Mouse (Mus musculus): ENCODE data around the gene Safb2. TPM values are rescaled to one million over a fixed set of nuclear protein-coding genes. Genes with fewer than 3 reads are reported as not detected.

Gene Safb2
- polyA plus RNA-seq, 1 experiment from 2014 or later, result 59.9 TPM

DNA sequence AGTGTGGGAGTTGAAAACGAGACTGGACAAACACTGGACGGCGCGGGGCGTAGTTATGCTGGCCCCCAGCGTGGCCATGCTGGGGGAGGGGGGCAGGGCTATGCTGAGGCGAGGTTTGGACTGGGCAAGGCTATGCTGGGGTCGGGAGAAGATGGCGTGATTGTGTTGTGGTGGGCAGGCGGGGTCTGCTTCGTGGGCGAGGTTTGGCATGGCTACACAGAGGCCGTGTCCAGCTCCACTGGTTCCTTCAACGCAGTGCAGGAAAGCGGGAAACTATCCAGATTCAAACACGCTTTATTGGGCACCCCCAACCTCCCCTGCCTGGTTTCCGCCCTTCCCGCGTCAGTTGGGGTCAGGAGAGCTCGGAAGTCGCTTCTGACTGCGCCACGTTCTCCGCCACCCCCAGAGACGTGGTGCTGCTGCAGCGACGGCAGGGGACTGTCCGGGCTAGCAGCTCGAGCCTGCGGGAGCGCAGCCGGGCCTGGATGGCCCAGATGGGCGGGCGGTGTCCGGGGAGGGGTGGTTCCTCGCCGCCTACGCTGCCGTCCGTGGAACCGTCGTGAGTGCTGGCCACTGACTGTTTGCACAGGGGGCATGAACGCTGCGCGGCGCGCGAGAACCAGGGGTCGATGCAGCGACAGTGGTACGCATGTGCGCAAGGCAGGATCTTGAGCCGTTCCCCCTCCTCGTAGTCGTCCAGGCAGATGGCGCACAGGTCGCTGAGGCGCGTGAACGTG, 73.2 kb downstream of the Safb2 start:
- DNase-seq (ENCODE audit: low spot score) (peak; percentile 60), ATAC-seq (replicated peaks; ENCODE audit: low FRiP score, low TSS enrichment, low read depth) (no peak)
- WGBS, result 8% methylated on average over 58 of the region's 60 CpGs
- H3K9me3 ChIP-seq (ENCODE audit: control insufficient read depth, low read length), result no peaks in the 10 kb centered on the region
- no peaks in the 10 kb centered on the region for H3K36me3 ChIP-seq (ENCODE audit: control insufficient read depth, insufficient read depth, low read length)
- 0 out of 2 replicates have a peak overlapping the region, but pooled peaks have one; percentile 20 for H3K9ac ChIP-seq (ENCODE audit: low read length)
- H3K4me2 ChIP-seq (ENCODE audit: low read length), result peak overlapping the region; percentile 40
- H3K27ac ChIP-seq (ENCODE audit: low read depth), result no peak overlapping the region
- H3K4me3 ChIP-seq (ENCODE audit: low read depth, low read length), result peak overlapping the region; percentile 24
- peaks cover 65% of the 10 kb centered on the region for H3K27me3 ChIP-seq (replicated peaks; ENCODE audit: control insufficient read depth, insufficient read depth, low read length)
- peaks cover 10% of the 10 kb centered on the region; the same call in 1 of the 2 replicates for H3K4me1 ChIP-seq (replicated peaks; ENCODE audit: control insufficient read depth, insufficient read depth, low read length)

Other genes starting within 250 kb of the Safb2 start
- 94.4 and 99.6 TPM in 2 replicates for gene Ptprs, start 108.1 kb downstream of the Safb2 start, polyA plus RNA-seq (2014; fragmentation: Nextera tagmentation; extraction: Ambion mirVana)
- not detected in 2 replicates for gene Znrf4, start 72.2 kb downstream of the Safb2 start, polyA plus RNA-seq (2014; fragmentation: Nextera tagmentation; extraction: Ambion mirVana)
- gene Gm20219, start 30.2 kb downstream of the Safb2 start, polyA plus RNA-seq (2014; fragmentation: Nextera tagmentation; extraction: Ambion mirVana), result 2.2 and 2.8 TPM in 2 replicates
- gene Safb, start 240 bp upstream of the Safb2 start, polyA plus RNA-seq (2014; fragmentation: Nextera tagmentation; extraction: Ambion mirVana), result 73.3 and 81.8 TPM in 2 replicates
- gene 2410015M20Rik, start 25.2 kb upstream of the Safb2 start, polyA plus RNA-seq (2014; fragmentation: Nextera tagmentation; extraction: Ambion mirVana), result 273 and 284 TPM in 2 replicates
- 2,427 and 2,673 TPM in 2 replicates for gene Rpl36, start 28.8 kb upstream of the Safb2 start, polyA plus RNA-seq (2014; fragmentation: Nextera tagmentation; extraction: Ambion mirVana)
- 64.5 and 71.2 TPM in 2 replicates for gene Lonp1, start 42.3 kb upstream of the Safb2 start, polyA plus RNA-seq (2014; fragmentation: Nextera tagmentation; extraction: Ambion mirVana)
- 0.93 and 1.1 TPM in 2 replicates for gene Catsperd, start 43.6 kb upstream of the Safb2 start, polyA plus RNA-seq (2014; fragmentation: Nextera tagmentation; extraction: Ambion mirVana)
- 89.6 and 96.7 TPM in 2 replicates for gene Ranbp3, start 88.7 kb upstream of the Safb2 start, polyA plus RNA-seq (2014; fragmentation: Nextera tagmentation; extraction: Ambion mirVana)
- gene Ndufa11, start 133.2 kb upstream of the Safb2 start, polyA plus RNA-seq (2014; fragmentation: Nextera tagmentation; extraction: Ambion mirVana), result 494 and 522 TPM in 2 replicates
- 21.2 and 21.3 TPM in 2 replicates for gene Vmac, start 133.4 kb upstream of the Safb2 start, polyA plus RNA-seq (2014; fragmentation: Nextera tagmentation; extraction: Ambion mirVana)
- gene Nrtn, start 172.9 kb upstream of the Safb2 start, polyA plus RNA-seq (2014; fragmentation: Nextera tagmentation; extraction: Ambion mirVana), result 13.5 and 15.6 TPM in 2 replicates
- gene Dus3l, start 180.2 kb upstream of the Safb2 start, polyA plus RNA-seq (2014; fragmentation: Nextera tagmentation; extraction: Ambion mirVana), result 45.6 and 47.4 TPM in 2 replicates
- 1.7 and 2.3 TPM in 2 replicates for gene Prr22, start 185.7 kb upstream of the Safb2 start, polyA plus RNA-seq (2014; fragmentation: Nextera tagmentation; extraction: Ambion mirVana)
- 4.5 and 4.9 TPM in 2 replicates for gene Rfx2, start 246.4 kb upstream of the Safb2 start, polyA plus RNA-seq (2014; fragmentation: Nextera tagmentation; extraction: Ambion mirVana)